Mouse (Mus musculus) kidney, postnatal 0 days (tissue): ENCODE data around the gene Fam241b. TPM values are rescaled to one million over a fixed set of nuclear protein-coding genes. Genes with fewer than 3 reads are reported as not detected.
A peak's percentile ranks its signal among the peaks of the same experiment; 100 is the strongest.

Experiments used
- ATAC-seq: fragments of 200-750 bp; cut with Nextera tagmentation; replicated peaks from 2 replicates; pipeline ENCODE4 v1.8.0; 2017; ENCODE audit warnings: low read depth, moderate number of reproducible peaks, moderate TSS enrichment, moderate library complexity; ENCODE audit not compliant: low FRiP score
- DNase-seq: peaks from one replicate; pipeline ENCODE4 v3.0.0-alpha.2; 2016; ENCODE audit warnings: low spot score
- H3K27ac ChIP-seq: fragments of 300-500 bp; sonication (generic); 2 replicates; pipeline ENCODE4 v1.5.1; 2014; ENCODE audit warnings: mild to moderate bottlenecking
- H3K27me3 ChIP-seq: fragments of 300-500 bp; sonication (generic); 2 replicates; pipeline ENCODE4 v1.6.1; 2014; ENCODE audit warnings: low read length, mixed read lengths; ENCODE audit not compliant: insufficient read depth
- H3K36me3 ChIP-seq: fragments of 300-500 bp; sonication (generic); 2 replicates; pipeline ENCODE4 v1.6.1; 2014; ENCODE audit warnings: low read length, mixed read lengths; ENCODE audit not compliant: insufficient read depth
- H3K4me1 ChIP-seq: fragments of 300-500 bp; sonication (generic); replicated peaks from 2 replicates; pipeline ENCODE4 v1.6.1; 2014; ENCODE audit warnings: antibody characterized with exemption, low read length, mixed read lengths; ENCODE audit not compliant: insufficient read depth
- H3K4me2 ChIP-seq: fragments of 300-500 bp; sonication (generic); 2 replicates; pipeline ENCODE4 v1.6.1; 2014; ENCODE audit warnings: mild to moderate bottlenecking, low read length, moderate library complexity, mixed read lengths
- H3K4me3 ChIP-seq: fragments of 300-500 bp; sonication (generic); replicated peaks from 2 replicates; pipeline ENCODE4 v1.5.1; 2014; ENCODE audit warnings: low read depth, low read length
- H3K9ac ChIP-seq: fragments of 300-500 bp; sonication (generic); 2 replicates; pipeline ENCODE4 v1.6.1; 2014; ENCODE audit warnings: low read depth, low read length
- H3K9me3 ChIP-seq: fragments of 300-500 bp; sonication (generic); replicated peaks from 2 replicates; pipeline ENCODE4 v1.6.1; 2016; ENCODE audit warnings: low read length, inconsistent platforms, mixed read lengths
- CTCF ChIP-seq: IDR thresholded peaks from 2 replicates; pipeline ENCODE4 v1.5.1; 2016; ENCODE audit warnings: antibody characterized with exemption, low read depth, mild to moderate bottlenecking, moderate library complexity
- WGBS: fragments of 180-500 bp; shearing (Covaris S2); extraction: QIAGEN DNeasy Blood & Tissue Kit; methylation state at CpG from one replicate; pipeline ENCODE4 v1.1.7; 2014; 5-methylcytosine and 5-hydroxymethylcytosine counted together
- polyA plus RNA-seq: library from polyadenylated mRNA; unstranded; fragments of >200 nt; fragmentation: Nextera tagmentation; extraction: Ambion mirVana; gene quantifications from 2 replicates; pipeline ENCODE4 v1.2.1, GENCODE M21; 2015

The Fam241b gene
- polyA plus RNA-seq, 1 experiment from 2014 or later, result 19.2 TPM

GRCm38 (mm10) chr10:62101504-62102439 is 41.9 kb downstream of the Fam241b start:
- peak; percentile 88 for DNase-seq
- H3K9ac ChIP-seq, result no peak overlapping the region
- H3K4me3 ChIP-seq, result no peak overlapping the region
- H3K27ac ChIP-seq, result no peak overlapping the region
- no peak overlapping the region for H3K4me2 ChIP-seq
- H3K9me3 ChIP-seq, result no peaks in the 10 kb centered on the region
- peak; percentile 93 for TF ChIP-seq CTCF
- WGBS, result 7% methylated on average over 7 of the region's 7 CpGs
- H3K4me1 ChIP-seq, result no peaks in the 10 kb centered on the region
- ATAC-seq, result no peak
- no peaks in the 10 kb centered on the region for H3K36me3 ChIP-seq
- H3K27me3 ChIP-seq, result no peaks in the 10 kb centered on the region

- no peak for DNase-seq
These were observed 43.8 kb downstream of the Fam241b start for GRCm38 (mm10) chr10:62099749-62100403.

GRCm38 (mm10) chr10:62094401-62094800 is 49.3 kb downstream of the Fam241b start:
- H3K4me1 ChIP-seq, result no peaks in the 10 kb centered on the region
- H3K9ac ChIP-seq, result no peak overlapping the region
- no peak overlapping the region for H3K27ac ChIP-seq
- no peaks in the 10 kb centered on the region for H3K9me3 ChIP-seq
- WGBS, result 79% methylated on average over 6 of the region's 6 CpGs
- no peak overlapping the region for H3K4me2 ChIP-seq
- no peaks in the 10 kb centered on the region for H3K36me3 ChIP-seq
- no peak overlapping the region for H3K4me3 ChIP-seq
- no peak for TF ChIP-seq CTCF
- ATAC-seq (no peak), DNase-seq (no peak)
- H3K27me3 ChIP-seq, result no peaks in the 10 kb centered on the region

More at GRCm38 (mm10) chr10:62099749-62100403, 43.8 kb downstream of the Fam241b start:
- no peak overlapping the region for H3K4me3 ChIP-seq
- H3K9me3 ChIP-seq, result no peaks in the 10 kb centered on the region
- no peak overlapping the region for H3K4me2 ChIP-seq
- H3K4me1 ChIP-seq, result no peaks in the 10 kb centered on the region
- no peaks in the 10 kb centered on the region for H3K36me3 ChIP-seq
- no peak overlapping the region for H3K9ac ChIP-seq
- no peak overlapping the region for H3K27ac ChIP-seq
- no peaks in the 10 kb centered on the region for H3K27me3 ChIP-seq
- TF ChIP-seq CTCF, result no peak
- 71% methylated on average over 10 of the region's 10 CpGs for WGBS
- ATAC-seq, result no peak

GRCm38 (mm10) chr10:62093903-62094302 is 49.8 kb downstream of the Fam241b start:
- ATAC-seq, result no peak
- no peaks in the 10 kb centered on the region for H3K27me3 ChIP-seq
- no peaks in the 10 kb centered on the region for H3K36me3 ChIP-seq
- 64% methylated on average over 7 of the region's 7 CpGs for WGBS
- 0 out of 2 replicates have a peak, but pooled peaks cover 2% of the 10 kb centered on the region for H3K4me1 ChIP-seq
- TF ChIP-seq CTCF, result no peak
- H3K4me2 ChIP-seq, result no peak overlapping the region
- DNase-seq, result no peak
- no peak overlapping the region for H3K9ac ChIP-seq
- H3K4me3 ChIP-seq, result no peak overlapping the region
- no peaks in the 10 kb centered on the region for H3K9me3 ChIP-seq
- H3K27ac ChIP-seq, result no peak overlapping the region

GRCm38 (mm10) chr10:62089486-62089885 is 54.2 kb downstream of the Fam241b start:
- no peak for DNase-seq
- Histone ChIP-seq H3K4me3 (no peak overlapping the region), H3K4me2 (no peak overlapping the region), H3K27ac (no peak overlapping the region), H3K36me3 (no peaks in the 10 kb centered on the region), H3K27me3 (no peaks in the 10 kb centered on the region), H3K4me1 (0 out of 2 replicates have a peak, but pooled peaks cover 5% of the 10 kb centered on the region), H3K9ac (no peak overlapping the region), H3K9me3 (no peaks in the 10 kb centered on the region)
- no peak for TF ChIP-seq CTCF
- ATAC-seq, result no peak

- H3K9ac ChIP-seq, result no peak overlapping the region
- H3K4me2 ChIP-seq, result no peak overlapping the region
- H3K27ac ChIP-seq, result no peak overlapping the region
- no peaks in the 10 kb centered on the region for H3K27me3 ChIP-seq
- no peak for ATAC-seq
- H3K9me3 ChIP-seq, result no peaks in the 10 kb centered on the region
- 0 out of 2 replicates have a peak, but pooled peaks cover 5% of the 10 kb centered on the region for H3K4me1 ChIP-seq
- 38% methylated on average over 7 of the region's 7 CpGs for WGBS
- H3K4me3 ChIP-seq, result no peak overlapping the region
- no peak for TF ChIP-seq CTCF
- DNase-seq, result no peak
- no peaks in the 10 kb centered on the region for H3K36me3 ChIP-seq
These were observed 54.6 kb downstream of the Fam241b start for GRCm38 (mm10) chr10:62089071-62089470.
